Mouse (Mus musculus): ENCODE data around the gene Fem1b.

DNA sequence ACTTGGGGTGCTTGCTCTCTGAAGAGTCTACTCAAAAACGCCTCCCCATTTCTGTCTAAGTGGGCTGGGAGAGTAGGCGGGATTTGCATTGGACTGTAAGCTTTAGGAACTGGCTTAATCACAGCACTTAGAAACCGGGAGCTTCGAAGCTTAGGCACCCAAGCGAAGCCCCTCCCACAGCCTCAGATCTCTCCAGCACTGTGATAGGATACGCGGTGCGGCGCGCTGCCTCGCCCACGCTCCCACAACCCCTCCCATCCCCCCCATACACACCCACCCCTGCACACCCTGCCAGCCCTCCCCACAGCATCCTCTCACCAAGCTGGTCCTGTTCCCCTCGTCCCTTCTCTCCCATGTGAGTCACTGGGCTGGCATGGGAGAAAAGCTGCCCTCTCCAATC is 48.3 kb downstream of the Fem1b start:
- TF ChIP-seq CTCF (IDR thresholded peaks at IDR 0.05; ENCODE audit: low read depth, low read length) (no peak), POLR2AphosphoS5 (IDR thresholded peaks at IDR 0.05; ENCODE audit: insufficient replicate concordance, low read depth, low read length) (no peak), TAL1 (conservative IDR thresholded peaks at IDR 0.05; ENCODE audit: low read depth, low read length) (no peak)

Measured in G1E (cell line).